Mouse (Mus musculus) embryonic facial prominence, embryonic 13.5 days (tissue): ENCODE data around the gene Polr3b. TPM values are rescaled to one million over a fixed set of nuclear protein-coding genes. Genes with fewer than 3 reads are reported as not detected.

ENCODE experiments used
- ATAC-seq: fragments of 200-750 bp; cut with Nextera tagmentation; 2 replicates; pipeline ENCODE4 v1.8.0; 2017; ENCODE audit warnings: low read depth; ENCODE audit not compliant: insufficient number of reproducible peaks, insufficient read depth, low FRiP score, low TSS enrichment
- H3K27ac ChIP-seq: fragments of 300-500 bp; sonication (generic); 2 replicates; pipeline ENCODE4 v1.5.1; 2015; ENCODE audit warnings: moderate library complexity, mild to moderate bottlenecking, inconsistent platforms
- H3K27me3 ChIP-seq: fragments of 300-500 bp; sonication (generic); 2 replicates; pipeline ENCODE4 v1.6.1; 2015; ENCODE audit warnings: mild to moderate bottlenecking, inconsistent platforms
- H3K36me3 ChIP-seq: fragments of 300-500 bp; sonication (generic); 2 replicates; pipeline ENCODE4 v1.6.1; 2015; ENCODE audit warnings: mild to moderate bottlenecking, inconsistent platforms
- H3K4me1 ChIP-seq: fragments of 300-500 bp; sonication (generic); 2 replicates; pipeline ENCODE4 v1.6.1; 2015; ENCODE audit warnings: inconsistent platforms
- H3K4me2 ChIP-seq: fragments of 300-500 bp; sonication (generic); 2 replicates; pipeline ENCODE4 v1.6.1; 2015; ENCODE audit warnings: moderate library complexity, mild to moderate bottlenecking, inconsistent platforms
- H3K4me3 ChIP-seq: fragments of 300-500 bp; sonication (generic); 2 replicates; pipeline ENCODE4 v1.5.1; 2015; ENCODE audit warnings: mild to moderate bottlenecking, inconsistent platforms
- H3K9ac ChIP-seq: fragments of 300-500 bp; sonication (generic); 2 replicates; pipeline ENCODE4 v1.6.1; 2015; ENCODE audit warnings: mild to moderate bottlenecking, inconsistent platforms
- H3K9me3 ChIP-seq: fragments of 300-500 bp; sonication (generic); 2 replicates; pipeline ENCODE4 v1.6.1; 2016; ENCODE audit warnings: inconsistent platforms
- WGBS: fragments of 180-500 bp; shearing (Covaris S2); methylation state at CpG from one replicate; pipeline ENCODE4 v1.1.7; 2015; ENCODE audit warnings: mixed read lengths; 5-methylcytosine and 5-hydroxymethylcytosine counted together
- polyA plus RNA-seq: library from polyadenylated mRNA; unstranded; fragments of >200 nt; fragmentation: Nextera tagmentation; extraction: Ambion mirVana; gene quantifications from 2 replicates; pipeline ENCODE4 v1.2.1, GENCODE M21; 2015

The Polr3b gene
- polyA plus RNA-seq, 1 experiment from 2014 or later: 14.5 TPM

GRCm38 (mm10) chr10:84713043-84713442 is 91.0 kb downstream of the Polr3b start:
- no peak overlapping the region for H3K9ac ChIP-seq
- H3K4me2 ChIP-seq: no peak overlapping the region
- peaks cover 29% of the 10 kb centered on the region for H3K4me1 ChIP-seq
- no peak overlapping the region for H3K27ac ChIP-seq
- peaks cover 5% of the 10 kb centered on the region for H3K27me3 ChIP-seq
- WGBS: 60% methylated on average over 10 of the region's 10 CpGs
- peaks cover 33% of the 10 kb centered on the region for H3K36me3 ChIP-seq
- ATAC-seq: no peak
- no peak overlapping the region for H3K4me3 ChIP-seq
- no peaks in the 10 kb centered on the region for H3K9me3 ChIP-seq

- Histone ChIP-seq H3K27me3 (no peaks in the 10 kb centered on the region), H3K4me1 (peaks cover 37% of the 10 kb centered on the region), H3K9me3 (no peaks in the 10 kb centered on the region), H3K4me3 (no peak overlapping the region), H3K9ac (no peak overlapping the region), H3K27ac (no peak overlapping the region), H3K36me3 (peaks cover 35% of the 10 kb centered on the region), H3K4me2 (no peak overlapping the region)
- no peak for ATAC-seq
- 86% methylated on average over 7 of the region's 7 CpGs for WGBS
Measured at GRCm38 (mm10) chr10:84715639-84716038, 93.5 kb downstream of the Polr3b start.

- no peak overlapping the region for H3K4me2 ChIP-seq
- H3K4me3 ChIP-seq: no peak overlapping the region
- H3K27me3 ChIP-seq: no peaks in the 10 kb centered on the region
- peaks cover 34% of the 10 kb centered on the region for H3K4me1 ChIP-seq
- no peak overlapping the region for H3K9ac ChIP-seq
- H3K36me3 ChIP-seq: peaks cover 45% of the 10 kb centered on the region
- H3K9me3 ChIP-seq: no peaks in the 10 kb centered on the region
- no peak for ATAC-seq
- no peak overlapping the region for H3K27ac ChIP-seq
- WGBS: 94% methylated on average over 7 of the region's 7 CpGs
Measured at GRCm38 (mm10) chr10:84716581-84716980, 94.5 kb downstream of the Polr3b start.

- Histone ChIP-seq H3K27me3 (no peaks in the 10 kb centered on the region), H3K4me2 (no peak overlapping the region), H3K4me1 (0 out of 2 replicates have a peak, but pooled peaks cover 10% of the 10 kb centered on the region), H3K4me3 (no peak overlapping the region), H3K36me3 (peaks cover 57% of the 10 kb centered on the region), H3K27ac (no peak overlapping the region), H3K9me3 (no peaks in the 10 kb centered on the region), H3K9ac (no peak overlapping the region)
- no peak for ATAC-seq
- 77% methylated on average over 12 of the region's 12 CpGs for WGBS
Measured at GRCm38 (mm10) chr10:84722711-84723110, 100.6 kb downstream of the Polr3b start.

- Histone ChIP-seq H3K27ac (no peak overlapping the region), H3K9ac (no peak overlapping the region), H3K4me3 (no peak overlapping the region), H3K4me2 (no peak overlapping the region), H3K4me1 (no peaks in the 10 kb centered on the region), H3K36me3 (peaks cover 37% of the 10 kb centered on the region), H3K27me3 (no peaks in the 10 kb centered on the region), H3K9me3 (no peaks in the 10 kb centered on the region)
- ATAC-seq: no peak
- WGBS: 92% methylated on average over 12 of the region's 12 CpGs
Measured at GRCm38 (mm10) chr10:84727005-84727404, 104.9 kb downstream of the Polr3b start.

- WGBS: 90% methylated on average over 4 of the region's 4 CpGs
- H3K9ac ChIP-seq: no peak overlapping the region
Measured at GRCm38 (mm10) chr10:84727760-84728159, 105.7 kb downstream of the Polr3b start.

DNA sequence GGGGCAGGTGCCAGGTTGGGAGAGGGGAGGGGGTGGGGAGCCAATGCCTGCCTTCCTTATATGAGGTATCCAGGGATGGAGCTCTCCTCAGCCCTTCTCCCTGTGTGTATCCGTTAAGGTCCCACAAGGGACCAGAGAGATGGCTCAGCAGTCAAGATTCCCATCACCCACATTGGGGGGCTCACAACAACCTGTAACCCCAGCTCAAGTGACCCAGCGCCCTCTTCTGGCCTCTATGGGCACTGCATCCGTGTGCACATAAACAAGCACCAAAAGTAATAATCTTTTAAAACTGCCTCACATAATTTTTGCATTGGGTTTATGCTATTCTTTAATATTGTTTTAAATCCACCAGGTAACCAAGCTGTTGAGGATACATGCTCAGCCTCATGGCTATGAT is 108.0 kb downstream of the Polr3b start:
- Histone ChIP-seq H3K36me3 (peaks cover 23% of the 10 kb centered on the region), H3K27ac (no peak overlapping the region), H3K9me3 (no peaks in the 10 kb centered on the region), H3K4me3 (no peak overlapping the region), H3K27me3 (0 out of 2 replicates have a peak, but pooled peaks cover 3% of the 10 kb centered on the region), H3K4me2 (no peak overlapping the region), H3K4me1 (peaks cover 11% of the 10 kb centered on the region; the same call in 1 of the 2 replicates), H3K9ac (no peak overlapping the region)
- no peak for ATAC-seq
- WGBS: 86% methylated on average over 3 of the region's 3 CpGs

More at GRCm38 (mm10) chr10:84727760-84728159, 105.7 kb downstream of the Polr3b start:
- no peak overlapping the region for H3K4me3 ChIP-seq
- H3K9me3 ChIP-seq: no peaks in the 10 kb centered on the region
- no peak overlapping the region for H3K4me2 ChIP-seq
- H3K36me3 ChIP-seq: peaks cover 29% of the 10 kb centered on the region
- H3K4me1 ChIP-seq: no peaks in the 10 kb centered on the region
- no peak overlapping the region for H3K27ac ChIP-seq
- no peak for ATAC-seq
- no peaks in the 10 kb centered on the region for H3K27me3 ChIP-seq

- 0 out of 2 replicates have a peak, but pooled peaks cover 3% of the 10 kb centered on the region for H3K27me3 ChIP-seq
- no peak overlapping the region for H3K9ac ChIP-seq
- H3K4me3 ChIP-seq: no peak overlapping the region
- H3K27ac ChIP-seq: no peak overlapping the region
- no peaks in the 10 kb centered on the region for H3K9me3 ChIP-seq
- H3K36me3 ChIP-seq: peaks cover 15% of the 10 kb centered on the region
- H3K4me2 ChIP-seq: no peak overlapping the region
- no peak for ATAC-seq
- H3K4me1 ChIP-seq: peaks cover 11% of the 10 kb centered on the region; the same call in 1 of the 2 replicates
- WGBS: 76% methylated on average over 9 of the region's 9 CpGs
Measured at GRCm38 (mm10) chr10:84730956-84731355, 108.9 kb downstream of the Polr3b start.

DNA sequence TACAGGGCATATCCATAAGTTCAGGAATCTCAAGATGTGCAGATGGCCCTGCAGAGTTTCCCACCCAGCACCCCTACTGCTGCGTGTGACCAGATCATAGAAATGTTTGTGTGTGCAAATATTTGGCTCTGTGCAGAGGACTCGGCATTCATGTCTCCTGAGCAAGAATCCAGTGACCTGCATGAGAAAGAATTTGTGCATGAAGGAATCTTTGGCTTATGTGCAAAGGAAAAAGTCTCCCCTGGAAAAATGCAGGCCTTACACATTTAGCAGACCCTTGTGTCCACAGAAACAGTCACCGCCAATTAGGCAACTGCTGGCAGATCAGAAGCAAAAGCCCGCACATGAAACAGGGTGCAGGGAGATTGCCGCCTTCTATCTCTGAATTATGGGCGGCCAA is 111.4 kb downstream of the Polr3b start:
- no peak for ATAC-seq
- 49% methylated on average over 6 of the region's 6 CpGs for WGBS

DNA sequence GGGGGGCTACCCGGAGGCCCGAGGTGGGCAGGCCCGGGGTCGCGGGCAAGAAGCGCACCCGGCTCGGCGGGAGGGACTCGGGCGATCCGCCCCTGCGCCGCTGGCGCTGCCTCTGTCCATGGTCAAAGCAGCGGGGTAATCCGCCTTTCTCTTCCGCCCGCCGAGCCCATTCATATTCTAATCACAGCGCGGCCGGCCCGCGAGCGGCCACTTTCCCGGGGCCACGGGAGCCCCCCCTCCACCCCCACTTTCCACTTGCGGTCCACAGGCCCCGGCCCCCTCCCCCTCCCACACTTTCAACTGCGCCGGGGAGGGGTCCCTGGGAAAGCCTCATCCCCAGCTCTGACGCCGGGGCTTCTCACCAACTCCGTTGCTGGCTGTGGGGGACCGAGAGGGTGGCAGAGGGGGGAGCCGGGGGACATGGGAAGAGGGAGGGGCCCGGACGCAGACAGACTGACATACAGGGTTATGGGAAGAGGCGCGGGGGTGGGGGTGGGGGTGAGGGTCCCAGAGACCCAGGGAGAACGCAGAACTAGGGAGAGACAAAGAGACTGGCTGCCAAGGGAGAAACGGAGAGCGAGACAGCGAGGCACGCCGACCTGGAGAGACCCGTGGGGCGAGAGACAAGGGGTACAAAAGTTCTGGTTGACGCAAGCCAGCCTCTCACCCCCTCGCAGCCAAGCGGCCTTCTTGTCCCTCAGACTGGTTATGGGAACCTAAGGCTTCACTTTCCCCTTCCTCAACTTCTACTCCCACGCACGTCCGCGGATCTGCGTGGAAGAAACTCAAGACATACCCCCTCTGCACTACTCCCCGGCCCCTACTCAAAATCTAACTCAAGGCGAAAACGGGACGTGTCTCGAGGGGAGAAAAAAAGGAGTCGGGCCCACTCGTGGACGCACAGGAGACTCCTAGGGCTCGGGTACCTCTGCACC is 133.0 kb downstream of the Polr3b start:
- no peak for ATAC-seq
- WGBS: 1% methylated on average over 66 of the region's 66 CpGs

More for the DNA sequence above, 111.4 kb downstream of the Polr3b start:
- Histone ChIP-seq H3K9ac (no peak overlapping the region), H3K4me1 (peaks cover 11% of the 10 kb centered on the region; the same call in 1 of the 2 replicates), H3K27me3 (0 out of 2 replicates have a peak, but pooled peaks cover 3% of the 10 kb centered on the region), H3K4me3 (no peak overlapping the region), H3K4me2 (no peak overlapping the region), H3K9me3 (no peaks in the 10 kb centered on the region), H3K27ac (no peak overlapping the region), H3K36me3 (no peaks in the 10 kb centered on the region)

DNA sequence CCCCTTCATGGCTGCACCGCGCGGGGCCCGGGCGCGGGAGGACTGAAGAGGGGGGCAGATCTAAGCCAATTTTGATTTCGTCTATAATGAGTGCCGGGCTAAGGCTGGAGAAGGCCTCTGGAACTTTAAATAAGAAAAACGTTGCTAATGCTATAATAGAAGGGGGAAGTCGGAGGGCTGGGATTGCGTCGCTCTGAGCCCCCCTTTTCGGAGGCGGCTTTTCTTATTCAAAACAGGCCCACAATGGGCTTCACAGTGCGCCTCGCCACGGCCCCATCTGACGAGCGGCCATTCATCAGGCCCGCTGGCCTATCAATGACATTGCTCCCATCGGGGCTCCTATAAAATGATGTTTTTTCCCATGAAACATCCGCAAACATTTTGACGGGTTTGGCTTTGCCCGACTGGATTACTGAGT is 133.7 kb downstream of the Polr3b start, which contains the start of gene Rfx4:
Rfx4 (plus strand) TSS at position 277 of the 418 bp plus-strand sequence.
- peaks cover 48% of the 10 kb centered on the region for H3K4me1 ChIP-seq
- H3K27me3 ChIP-seq: peaks cover 96% of the 10 kb centered on the region
- no peaks in the 10 kb centered on the region for H3K9me3 ChIP-seq
- peak within 1 kb of the TSS; percentile 72 for H3K4me2 ChIP-seq
- peak within 1 kb of the TSS; percentile 44 for H3K4me3 ChIP-seq
- H3K9ac ChIP-seq: peak within 1 kb of the TSS; percentile 36; the same call in 1 of the 2 replicates
- H3K36me3 ChIP-seq: no peaks in the 10 kb centered on the region
- no peak for ATAC-seq
- H3K27ac ChIP-seq: no peak within 1 kb of the TSS
- WGBS: under 1% methylated on average over 24 of the region's 24 CpGs

More for the DNA sequence above, 133.0 kb downstream of the Polr3b start:
- Histone ChIP-seq H3K9me3 (no peaks in the 10 kb centered on the region), H3K4me2 (peak overlapping the region; percentile 72), H3K4me3 (peak overlapping the region; percentile 44), H3K4me1 (peaks cover 42% of the 10 kb centered on the region), H3K9ac (peak overlapping the region; percentile 36; the same call in 1 of the 2 replicates), H3K27me3 (peaks cover 90% of the 10 kb centered on the region), H3K27ac (no peak overlapping the region), H3K36me3 (no peaks in the 10 kb centered on the region)
